Mouse (Mus musculus): ENCODE measurements around the gene Rapgef3.

The Rapgef3 gene

GRCm38 (mm10) chr15:97745331-97745730, 22.4 kb downstream of the Rapgef3 start:
- DNase-seq = peak; percentile 89 to 92

DNA sequence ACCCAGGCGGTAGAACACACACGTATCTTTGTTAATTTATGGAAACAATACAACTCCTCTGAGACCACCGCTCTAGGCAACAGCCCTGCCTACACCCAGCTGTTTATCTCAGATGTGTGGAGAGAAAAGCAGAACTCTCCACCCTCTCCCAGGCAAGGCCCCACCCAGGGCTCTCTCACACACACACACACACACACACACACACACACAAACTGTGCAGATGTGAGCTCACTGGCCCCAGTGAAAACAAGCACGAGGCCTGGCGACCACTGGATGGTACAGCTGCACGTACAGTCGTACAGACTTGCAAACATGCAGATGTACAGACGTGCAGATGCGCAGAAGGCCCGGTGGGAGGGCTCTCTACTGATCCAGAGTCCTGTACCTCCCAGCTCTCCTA, 22.8 kb downstream of the Rapgef3 start:
- no peak for DNase-seq

GRCm38 (mm10) chr15:97743961-97744525, 23.7 kb downstream of the Rapgef3 start:
- DNase-seq = peak in 1 of 2 experiments; percentile 51

DNA sequence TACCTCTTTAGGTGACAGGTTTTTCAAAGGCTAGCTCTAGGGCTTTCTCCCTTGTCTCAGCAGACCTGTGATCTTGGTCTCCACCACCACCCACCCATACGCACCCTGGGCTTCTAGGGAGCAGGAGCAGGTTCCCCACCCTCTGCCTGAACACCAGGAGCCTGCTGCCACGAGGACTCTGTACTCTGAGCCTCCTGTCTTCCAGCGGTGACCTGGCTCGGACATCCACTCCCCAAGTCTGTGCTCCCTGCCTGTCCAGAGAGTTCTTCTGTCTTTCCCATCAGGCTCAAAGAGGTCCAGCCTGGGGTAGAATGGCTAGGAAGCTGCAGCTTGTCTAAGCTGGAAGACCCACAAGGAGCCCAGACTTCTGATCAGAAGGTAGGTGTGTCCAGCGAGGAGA, 24.6 kb downstream of the Rapgef3 start:
- peak in 1 of 2 experiments; percentile 65 for DNase-seq

GRCm38 (mm10) chr15:97742600-97742999, 25.2 kb downstream of the Rapgef3 start:
- no peak for DNase-seq

DNA sequence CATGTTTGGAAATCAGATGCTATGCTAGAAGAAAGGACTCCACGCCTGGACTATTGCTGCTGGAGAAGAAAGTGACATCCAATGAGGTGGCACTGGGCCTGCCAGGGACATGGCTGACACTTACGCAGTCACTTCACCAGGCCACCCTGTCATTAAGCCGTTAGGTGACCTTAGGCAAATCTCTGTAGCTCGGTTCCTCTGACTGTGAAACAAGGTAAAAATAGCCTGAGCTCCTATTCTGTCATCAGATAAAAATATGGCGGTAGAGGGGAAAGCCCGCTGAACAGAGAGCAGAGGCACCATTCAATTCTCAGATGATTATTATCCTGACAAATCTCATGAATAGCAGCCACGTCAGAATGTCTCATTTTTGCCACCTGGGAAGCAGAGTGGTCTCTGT, 25.7 kb downstream of the Rapgef3 start:
- no peak for DNase-seq

DNA sequence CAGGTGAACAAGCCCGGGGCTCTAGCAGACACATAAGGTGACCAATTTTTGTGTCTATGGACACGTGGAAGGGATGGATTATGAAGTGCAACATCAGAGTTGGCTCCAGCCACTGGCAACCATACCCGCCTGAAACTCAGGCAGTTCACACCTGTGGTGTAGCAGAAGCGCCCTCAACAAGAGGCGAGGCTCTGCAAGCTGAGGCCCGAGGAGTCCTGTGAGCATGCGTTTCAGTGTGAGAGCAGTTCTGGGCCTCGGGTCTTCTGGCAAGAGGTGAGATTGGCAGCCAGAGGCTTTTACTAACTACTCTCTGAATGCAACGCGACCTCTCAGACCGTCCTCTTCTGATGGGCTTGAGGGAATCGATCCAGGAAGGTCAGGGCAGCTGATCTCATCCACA, 26.1 kb downstream of the Rapgef3 start:
- no peak for DNase-seq

DNA sequence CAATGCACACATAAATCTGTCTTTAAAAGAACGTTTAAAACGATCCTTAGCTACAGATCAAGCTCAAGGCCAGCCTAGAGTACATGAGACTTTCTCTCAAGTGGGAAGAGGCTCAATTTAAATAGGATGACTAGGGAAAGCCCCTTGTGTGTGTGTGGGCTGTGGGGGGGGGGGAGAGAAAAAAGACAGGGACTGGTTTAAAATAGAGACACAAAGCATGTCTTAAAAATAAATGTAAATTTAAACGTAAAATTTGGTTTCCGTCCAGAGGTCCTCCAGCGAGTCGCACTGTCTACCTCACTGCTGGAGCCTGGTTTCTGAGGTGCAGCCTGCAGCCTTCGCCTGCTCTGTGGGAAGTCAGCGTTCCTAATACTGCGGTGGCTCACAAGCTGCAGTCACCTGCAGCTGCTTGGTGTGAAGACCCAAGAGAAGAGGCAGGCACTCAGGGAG, 27.5 kb downstream of the Rapgef3 start:
- DNase-seq = no peak

DNA sequence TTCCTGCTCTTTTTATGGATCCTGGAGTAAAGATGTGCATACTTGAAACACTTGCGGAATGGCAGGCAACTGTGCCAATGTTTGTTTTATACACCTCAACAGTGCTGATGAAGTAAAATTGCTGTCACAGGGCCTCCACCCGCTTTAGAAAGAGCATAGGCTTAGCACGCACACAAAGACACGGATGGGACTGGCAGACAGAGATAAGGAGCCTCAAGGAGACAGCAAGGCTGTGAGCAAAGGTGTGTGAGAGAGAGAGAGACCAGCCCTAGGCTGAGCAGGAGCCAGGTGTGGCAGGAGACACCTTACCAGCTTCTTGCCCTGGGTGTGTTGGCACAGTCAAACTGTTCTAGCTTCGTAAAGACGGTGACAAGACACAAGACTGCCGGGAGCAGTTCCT, 28.8 kb downstream of the Rapgef3 start:
- no peak for DNase-seq

DNA sequence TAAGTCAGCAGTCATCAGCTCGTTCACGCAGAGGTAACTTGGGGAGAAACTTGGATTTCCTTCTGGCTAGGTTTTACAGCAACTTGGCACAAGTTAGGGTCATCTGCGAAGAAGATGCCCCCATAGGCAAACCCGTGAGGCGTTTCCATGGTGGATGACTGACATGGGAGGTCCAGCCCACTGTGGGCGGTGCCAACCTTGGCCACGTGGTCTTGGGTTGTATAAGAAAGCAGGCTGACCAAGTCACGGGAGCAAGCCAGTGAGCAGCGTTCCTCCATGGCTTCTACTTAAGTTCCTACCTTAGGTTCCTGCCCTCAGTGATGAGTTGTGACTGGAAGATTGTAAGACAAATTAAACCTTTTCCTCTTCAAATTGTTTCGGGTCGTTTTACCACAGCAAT, 35.8 kb downstream of the Rapgef3 start:
- DNase-seq = no peak

GRCm38 (mm10) chr15:97731111-97731510, 36.7 kb downstream of the Rapgef3 start, which contains the start of gene Endou:
Gene Endou (minus strand): TSS chr15:97731339.
- DNase-seq = no peak

- DNase-seq = peak; percentile 73 to 81
Observed at GRCm38 (mm10) chr15:97730365-97730764, 37.4 kb downstream of the Rapgef3 start.

- peak; percentile 76 to 86 for DNase-seq
Observed at GRCm38 (mm10) chr15:97728804-97729203, 39.0 kb downstream of the Rapgef3 start.

GRCm38 (mm10) chr15:97728394-97728793, 39.4 kb downstream of the Rapgef3 start:
- no peak for DNase-seq

GRCm38 (mm10) chr15:97727520-97727919, 40.3 kb downstream of the Rapgef3 start:
- DNase-seq = no peak

DNA sequence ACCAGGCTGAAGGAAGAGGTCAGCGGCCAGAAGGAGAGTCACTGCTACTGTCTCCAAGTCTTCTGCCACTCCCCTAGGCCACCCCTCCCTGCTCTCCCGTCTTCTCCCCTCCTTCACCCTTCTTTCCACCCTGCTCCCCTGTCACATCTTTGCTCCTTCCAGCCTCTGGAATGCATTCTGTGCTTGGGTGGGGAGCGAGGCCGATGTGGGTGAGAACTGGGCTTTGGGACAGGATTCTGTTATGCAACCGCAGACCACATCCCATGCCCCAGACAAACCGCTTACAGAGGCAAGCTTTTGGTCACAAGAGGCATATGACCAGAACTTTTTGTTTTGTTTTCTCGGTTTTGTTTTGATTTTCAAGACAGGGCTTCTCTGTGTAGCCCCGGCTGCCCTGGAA, 40.7 kb downstream of the Rapgef3 start:
- no peak for DNase-seq

- DNase-seq = no peak
Observed at GRCm38 (mm10) chr15:97726310-97726709, 41.5 kb downstream of the Rapgef3 start.

DNA sequence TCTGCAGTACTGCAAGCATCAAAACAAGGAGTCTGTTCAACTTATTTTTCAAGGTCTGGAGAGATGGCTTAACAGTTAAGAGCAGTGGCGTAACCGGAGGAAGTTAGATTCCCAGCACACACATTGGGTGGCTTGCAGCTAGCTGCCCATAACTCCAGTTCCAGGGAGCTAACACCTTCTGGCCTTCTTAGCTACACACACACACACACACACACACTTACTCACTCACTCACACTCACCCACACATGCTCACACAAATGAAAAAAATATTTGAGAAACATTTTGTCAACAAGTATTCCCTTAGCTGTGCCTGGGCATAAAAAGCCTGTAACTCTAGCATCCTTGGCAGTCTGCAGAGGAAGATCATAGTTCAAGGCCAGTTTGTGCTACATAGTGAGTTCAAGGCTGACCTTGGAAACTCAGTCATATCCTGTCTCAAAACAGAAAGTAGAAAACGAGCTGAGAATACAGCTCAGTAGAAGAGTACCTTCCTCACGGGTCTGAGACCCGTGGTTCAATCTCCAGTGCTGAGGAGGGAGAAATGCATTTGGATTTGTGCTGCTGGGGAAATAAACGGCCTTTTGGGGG, 42.5 kb downstream of the Rapgef3 start:
- no peak for DNase-seq

DNA sequence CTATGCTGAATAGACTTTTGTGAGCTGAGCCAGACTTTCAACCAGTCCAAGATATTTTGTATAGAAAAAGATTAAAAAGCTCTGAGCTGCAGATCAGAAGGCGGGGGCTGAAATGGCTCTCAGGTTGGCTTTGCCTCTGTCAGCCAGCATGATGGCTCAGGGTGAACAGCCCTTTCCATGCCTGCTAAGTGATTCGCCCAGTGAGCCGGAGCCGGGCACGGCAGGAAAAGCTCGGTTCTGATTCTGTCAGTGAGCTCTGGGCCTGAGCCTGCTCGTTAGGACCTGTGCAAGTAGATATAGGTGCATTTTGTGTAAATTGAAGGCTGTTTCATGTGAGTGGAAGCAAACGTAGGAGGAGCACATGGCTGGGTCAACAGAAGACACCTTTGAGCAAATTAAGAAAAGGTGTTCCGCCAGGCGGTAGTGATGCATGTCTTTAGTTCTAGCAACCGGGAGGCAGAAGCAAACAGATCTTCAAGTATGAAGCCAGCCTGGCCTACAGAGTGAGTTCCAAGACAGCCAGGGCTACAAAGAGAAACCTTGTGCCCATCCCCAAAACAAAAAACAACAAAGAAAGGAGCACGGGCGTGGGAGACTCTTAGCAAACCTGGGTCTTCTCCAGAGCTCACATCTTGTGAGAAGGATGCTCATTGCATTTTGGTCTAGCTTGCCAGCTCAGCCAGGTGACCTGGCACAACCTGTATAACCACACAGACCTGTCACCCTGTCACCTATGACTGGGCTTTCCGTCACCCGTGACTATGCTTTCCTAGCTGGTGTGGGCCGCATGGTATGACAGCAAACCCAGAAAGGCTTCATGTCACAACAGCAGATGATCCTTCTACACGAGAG, 43.2 kb downstream of the Rapgef3 start:
- no peak for DNase-seq

- DNase-seq = no peak
Observed at GRCm38 (mm10) chr15:97723536-97724345, 44.0 kb downstream of the Rapgef3 start.

DNA sequence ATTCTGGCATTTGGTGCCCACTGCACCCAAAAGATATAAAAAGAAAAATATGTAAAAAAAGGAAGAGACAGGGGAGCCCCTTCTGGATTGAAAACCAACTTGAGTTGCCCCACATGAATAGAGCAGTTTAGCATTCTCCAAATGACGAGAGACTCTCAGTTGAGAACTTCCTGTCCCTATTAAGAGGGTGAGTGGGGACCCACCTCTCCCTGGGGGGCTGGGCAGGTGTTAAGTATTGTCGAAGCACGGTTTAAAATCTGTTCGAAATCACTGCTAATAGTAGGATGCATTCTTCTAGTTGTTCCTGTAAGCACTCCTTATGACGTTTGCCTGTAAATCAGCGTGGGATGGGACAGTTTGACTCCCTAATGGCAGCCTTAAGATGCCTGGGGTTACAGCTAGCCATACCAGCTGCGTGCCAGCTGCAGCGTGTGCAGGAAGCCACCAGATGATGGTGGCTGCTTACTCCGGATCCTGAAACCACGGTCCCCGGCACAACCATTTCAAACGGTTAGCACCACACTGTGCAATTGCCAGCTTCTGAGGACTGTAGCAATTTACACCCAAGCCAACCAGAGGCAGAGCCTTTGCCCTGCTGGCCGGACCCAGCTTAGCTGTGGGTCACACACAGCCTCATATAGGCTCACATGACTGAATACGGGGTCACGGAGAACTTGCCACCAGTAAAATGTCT, 46.6 kb downstream of the Rapgef3 start:
- peak; percentile 41 to 53 for DNase-seq

DNA sequence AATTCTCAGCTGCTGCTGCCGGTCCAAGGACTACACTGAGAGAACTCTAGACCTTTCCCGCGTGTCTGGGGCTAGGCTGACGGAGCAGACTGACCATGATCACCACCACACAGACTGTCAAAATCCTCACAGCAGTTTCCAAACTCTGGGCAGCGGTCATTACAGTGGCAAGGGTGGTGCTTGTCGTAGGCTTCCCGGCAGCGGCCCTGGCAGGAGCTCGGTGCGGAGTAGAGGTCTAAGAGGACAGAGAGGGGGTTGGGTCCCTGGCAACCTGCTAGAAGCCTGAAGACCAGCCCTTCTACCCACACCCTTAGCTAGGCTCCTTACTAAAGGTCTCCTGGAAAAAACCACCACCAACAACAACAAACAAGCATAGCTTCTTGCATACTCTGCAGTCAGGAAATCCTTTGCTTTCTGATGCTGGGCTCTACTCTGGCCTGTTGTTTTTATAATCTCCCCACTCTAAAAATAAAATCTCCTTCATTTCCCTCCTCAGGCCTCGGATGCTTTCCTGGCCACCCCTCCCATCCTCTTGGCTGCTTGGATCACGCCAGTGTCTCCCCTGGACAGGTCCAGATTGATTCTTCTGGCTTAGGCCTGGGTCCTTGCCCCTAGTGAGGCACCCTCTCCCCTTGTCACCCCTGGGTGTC, 47.6 kb downstream of the Rapgef3 start:
- peak; percentile 64 to 65 for DNase-seq

All from kidney, postnatal 36 days (tissue).